Mouse (Mus musculus): ENCODE data around the gene Acsbg1.

The Acsbg1 gene

DNA sequence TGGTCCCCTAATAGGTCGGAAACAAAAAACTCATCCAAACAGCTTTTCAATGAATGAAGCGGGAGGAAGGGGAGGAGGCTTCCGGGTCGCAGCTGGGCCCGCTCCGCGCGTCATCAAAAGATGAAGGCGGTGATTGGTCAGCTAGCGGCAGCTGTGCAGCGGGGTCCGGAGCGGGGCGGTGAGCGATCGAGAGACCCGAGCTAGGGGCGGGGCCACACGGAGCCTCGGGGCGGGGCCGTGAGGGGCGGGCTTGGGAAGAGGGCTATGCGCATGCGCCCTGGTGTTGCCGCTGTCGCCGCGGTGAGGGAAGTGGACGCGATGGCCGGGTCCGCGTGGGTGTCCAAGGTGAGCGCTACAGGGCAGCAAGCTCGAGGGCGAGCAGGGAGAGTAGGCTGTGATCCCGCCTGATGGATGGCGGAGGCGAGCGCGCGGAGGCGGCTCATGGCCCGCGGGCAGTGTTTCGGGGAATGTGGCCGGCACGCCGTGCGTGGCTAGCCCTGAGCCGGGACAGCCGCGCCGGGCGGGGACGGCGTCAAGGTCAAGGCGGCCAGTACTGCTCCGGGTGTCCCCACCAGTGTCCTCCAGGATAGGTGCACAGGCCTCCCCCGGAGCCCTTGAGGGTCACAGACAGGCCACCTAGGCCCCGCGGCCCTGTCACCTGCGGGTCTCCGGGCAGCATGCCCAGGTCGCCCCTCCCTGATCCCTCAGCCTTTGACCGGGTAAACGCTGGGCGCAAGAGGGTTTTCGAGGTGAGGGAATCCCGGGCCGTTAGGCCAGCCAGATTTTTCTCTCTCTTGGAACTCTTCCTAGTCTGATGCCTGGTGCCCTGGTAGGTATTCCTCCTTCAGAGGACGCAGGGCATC is 75.2 kb downstream of the Acsbg1 start, which contains the start of gene Idh3a:
Gene Idh3a (plus strand): TSS at position 136 of the 863 bp plus-strand sequence.
- CTCF ChIA-PET: interaction anchor here in 2 of 4 experiments (0.9 to 1.3 kb wide), 2 partner anchors 34 kb away, joined by 3 to 4 read pairs; no protein-coding TSS in a partner anchor
- POLR2A ChIA-PET: interaction anchor here in 3 of 4 experiments (0.7 to 3.1 kb wide), 20 partner anchors 8 to 277 kb away, joined by 3 to 19 read pairs (median 5); partner anchors contain the start of genes Cib2 (in 2 of the 3), Wdr61 (in 2 of the 3), Dmxl2 (in 1 of the 3) and Ireb2 (in 1 of the 3)

DNA sequence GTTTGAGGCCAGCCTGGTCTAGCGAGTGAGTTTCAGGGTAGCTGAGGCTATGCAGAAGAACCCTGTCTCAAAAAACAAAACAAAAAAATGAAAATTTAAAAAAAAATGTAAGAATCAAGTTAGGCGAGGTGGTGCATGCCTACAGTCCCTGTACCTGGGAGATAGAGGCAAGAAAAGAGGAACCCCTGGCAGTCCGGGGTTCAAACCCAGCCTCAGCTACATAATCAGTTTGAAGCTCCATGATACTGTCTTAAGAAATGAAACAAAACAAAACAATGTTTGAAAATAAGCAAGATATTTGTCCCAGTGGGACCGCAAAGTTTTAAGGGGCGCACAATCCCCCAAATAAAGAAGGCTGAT is 75.9 kb downstream of the Acsbg1 start:
- ChIA-PET CTCF (interaction anchor here in 2 of 4 experiments (0.6 to 1.3 kb wide), 3 partner anchors 33 to 84 kb away, joined by 3 to 4 read pairs (median 3); no protein-coding TSS in a partner anchor), POLR2A (interaction anchor here in 3 of 4 experiments (0.6 to 3.1 kb wide), 22 partner anchors 8 to 278 kb away, joined by 3 to 19 read pairs (median 4); partner anchors contain the start of genes Cib2 (in 2 of the 3), Ireb2 (in 2 of the 3), Wdr61 (in 2 of the 3) and Dmxl2 (in 1 of the 3))

DNA sequence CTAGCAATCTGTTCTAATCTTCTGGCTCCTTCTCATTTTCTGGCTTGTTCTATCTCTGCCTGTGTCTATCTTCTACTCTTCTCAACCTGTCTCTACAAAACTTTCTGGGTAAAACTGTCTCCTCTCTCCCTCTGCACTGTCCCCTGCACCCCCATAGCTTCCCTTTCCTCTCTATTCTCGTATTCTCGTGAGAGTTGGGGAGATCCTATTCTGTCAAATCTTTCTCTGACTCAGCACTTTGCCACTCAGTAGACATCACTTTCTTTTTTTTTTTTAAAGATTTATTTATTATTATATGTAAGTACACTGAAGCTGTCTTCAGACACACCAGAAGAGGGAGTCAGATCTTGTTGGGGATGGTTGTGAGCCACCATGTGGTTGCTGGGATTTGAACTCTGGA is 77.5 kb downstream of the Acsbg1 start:
- ChIA-PET CTCF (interaction anchor here in 1 of 4 experiments (0.7 kb wide), 1 partner anchor 32 kb away, joined by 3 read pairs; no protein-coding TSS in a partner anchor), POLR2A (interaction anchor here in 2 of 4 experiments (1.1 to 3.1 kb wide), 3 partner anchors 8 to 24 kb away, joined by 4 to 12 read pairs (median 4); partner anchors contain the start of gene Cib2 (in 1 of the 2))

DNA sequence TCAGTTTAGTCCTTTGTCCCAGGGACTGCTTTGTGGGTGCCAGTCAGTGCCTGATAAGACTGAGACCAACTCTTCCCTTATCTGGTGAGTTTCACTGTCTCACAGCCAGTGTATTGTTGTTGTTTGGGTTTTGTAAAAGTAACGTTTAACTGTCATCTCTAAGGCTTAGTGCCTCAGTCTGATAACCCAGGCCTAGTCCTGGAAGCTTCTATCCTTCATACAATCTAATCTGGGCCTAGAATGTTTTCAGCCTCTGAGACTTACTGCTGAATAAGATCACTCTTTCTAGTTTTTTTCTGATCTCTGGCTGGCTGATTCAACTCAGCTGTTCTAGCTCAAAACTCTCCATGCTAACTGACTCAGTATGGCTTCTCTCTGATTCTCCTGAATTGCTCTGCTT is 78.0 kb downstream of the Acsbg1 start:
- ChIA-PET POLR2A (interaction anchor here in 2 of 4 experiments (1.1 to 3.1 kb wide), 2 partner anchors 9 to 24 kb away, joined by 4 to 12 read pairs; partner anchors contain the start of gene Cib2 (in 1 of the 2)), CTCF (interaction anchor here in 1 of 4 experiments (0.7 kb wide), 1 partner anchor 31 kb away, joined by 3 read pairs; no protein-coding TSS in a partner anchor)

DNA sequence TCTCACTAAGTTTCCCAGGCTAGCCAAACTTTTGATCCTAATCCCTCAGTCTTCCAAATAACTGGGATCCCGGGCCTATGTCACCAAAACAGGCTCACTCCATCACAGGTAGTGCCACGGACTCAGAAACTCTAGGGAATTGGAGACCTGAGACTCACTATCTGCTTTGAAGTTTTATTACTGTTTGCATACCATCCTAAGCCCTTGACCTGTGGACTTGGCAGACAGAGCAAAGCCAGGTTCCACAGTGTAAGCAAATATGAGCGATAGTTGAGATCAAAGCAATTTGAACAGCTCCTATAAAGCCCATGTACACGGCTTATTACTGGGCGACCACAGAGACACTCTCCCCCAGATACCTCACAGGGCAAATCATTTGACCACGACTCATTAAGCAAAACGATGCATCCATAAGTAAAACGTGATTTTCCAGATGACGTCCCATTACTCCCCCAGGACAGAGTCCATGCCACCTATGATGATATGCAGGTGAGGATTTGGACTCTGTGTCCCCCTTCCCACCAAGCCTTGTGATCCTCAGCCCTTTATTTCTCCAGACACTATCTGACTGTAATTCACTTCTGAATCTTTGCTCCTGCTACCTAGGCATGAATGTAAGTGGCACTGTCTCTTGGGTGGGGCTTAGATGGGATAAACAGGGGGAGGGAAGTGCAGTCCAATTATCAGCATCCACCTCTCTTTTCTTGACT is 90.4 kb downstream of the Acsbg1 start:
- ChIA-PET POLR2A (no interaction called here), CTCF (no interaction called here)

DNA sequence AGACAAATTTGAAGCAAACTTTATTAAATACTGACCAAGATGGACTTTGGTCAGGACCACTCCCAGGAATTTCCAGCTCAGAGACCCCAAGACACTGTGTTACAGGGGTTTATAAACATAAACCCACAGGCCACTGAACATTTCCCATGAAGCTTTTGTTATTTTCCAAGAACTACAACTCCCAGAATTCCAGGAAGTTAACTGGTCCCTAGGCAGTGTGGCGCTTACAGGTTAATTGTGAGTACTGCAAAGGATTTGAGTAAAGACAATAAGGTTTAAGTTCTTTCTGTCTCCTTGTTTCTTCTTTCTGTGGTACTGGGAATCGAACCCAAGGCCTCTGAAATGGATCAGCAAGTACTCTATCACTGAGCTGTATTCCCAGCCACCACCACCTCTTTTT is 92.9 kb downstream of the Acsbg1 start:
- ChIA-PET CTCF (interaction anchor here in 3 of 4 experiments (0.5 to 0.9 kb wide), 3 partner anchors 10 to 995 kb away, joined by 3 read pairs; no protein-coding TSS in a partner anchor), POLR2A (interaction anchor here in 2 of 4 experiments (0.7 to 1.6 kb wide), 8 partner anchors 8 to 51 kb away, joined by 3 to 5 read pairs (median 3); partner anchors contain the start of gene Idh3a (in 1 of the 2))

DNA sequence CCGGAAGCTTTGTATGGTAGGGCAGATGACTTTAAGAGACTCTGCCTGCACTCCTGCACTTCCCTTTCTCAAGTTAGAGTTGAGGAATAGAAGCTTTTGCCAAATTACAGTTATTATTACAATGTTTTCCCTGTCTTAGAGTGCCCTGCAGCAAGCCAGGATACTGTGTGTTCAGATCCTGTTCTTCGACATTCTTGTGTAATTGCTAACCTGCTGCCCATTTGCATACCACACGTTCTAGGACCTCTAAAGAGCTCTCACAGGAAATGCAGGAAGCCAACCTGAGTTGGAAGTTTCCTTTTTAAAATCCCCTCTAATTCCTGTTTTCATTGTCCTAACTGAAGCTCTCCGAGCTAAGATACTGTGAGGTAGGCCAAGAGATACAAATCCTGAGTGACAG is 94.7 kb downstream of the Acsbg1 start:
- CTCF ChIA-PET: interaction anchor here in 1 of 4 experiments (0.6 kb wide), 2 partner anchors 44 to 624 kb away, joined by 4 to 6 read pairs; no protein-coding TSS in a partner anchor
- POLR2A ChIA-PET: no interaction called here

DNA sequence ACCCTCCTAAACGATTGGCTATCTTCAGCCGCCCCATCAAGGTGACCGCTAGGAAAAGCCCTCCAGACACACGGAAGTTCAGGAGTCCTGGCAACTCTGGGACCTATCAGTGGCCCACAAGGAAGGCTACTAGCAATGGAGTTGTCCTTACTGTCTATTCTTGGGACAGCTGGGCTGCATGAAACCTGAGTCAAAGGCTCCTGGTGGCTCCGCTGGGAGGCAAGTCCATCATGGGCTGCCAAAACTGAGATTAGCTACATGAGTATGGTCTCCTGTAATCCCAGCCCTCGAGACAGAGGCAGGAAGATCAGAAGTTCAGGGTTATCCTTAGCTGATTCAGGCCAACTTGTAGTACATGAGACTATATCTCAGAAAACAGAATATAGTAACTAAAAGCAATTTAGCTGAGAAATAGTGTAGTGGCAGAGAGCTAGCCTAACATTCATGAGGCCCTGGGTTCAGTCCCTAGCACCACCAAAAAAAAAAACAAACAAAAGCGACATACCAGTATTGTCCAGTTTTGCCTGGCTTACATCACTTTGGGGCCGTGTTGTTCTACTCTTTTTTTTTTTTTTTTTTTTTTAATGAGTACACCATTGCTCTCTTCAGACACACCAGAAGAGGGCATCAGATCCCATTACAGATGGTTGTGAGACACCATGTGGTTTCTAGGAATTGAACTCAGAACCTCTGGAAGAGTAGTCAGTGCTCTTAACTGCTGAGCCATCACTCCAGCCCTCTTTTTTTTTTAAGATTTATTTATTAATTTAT is 100.7 kb downstream of the Acsbg1 start:
- POLR2A ChIA-PET: interaction anchor here in 3 of 4 experiments (0.6 to 2.4 kb wide), 12 partner anchors 8 to 1235 kb away, joined by 3 to 19 read pairs (median 4); partner anchors contain the start of gene Idh3a (in 3 of the 3)
- CTCF ChIA-PET: interaction anchor here in 3 of 4 experiments (0.6 to 1.6 kb wide), 6 partner anchors 9 to 268 kb away, joined by 3 to 5 read pairs (median 3); no protein-coding TSS in a partner anchor

DNA sequence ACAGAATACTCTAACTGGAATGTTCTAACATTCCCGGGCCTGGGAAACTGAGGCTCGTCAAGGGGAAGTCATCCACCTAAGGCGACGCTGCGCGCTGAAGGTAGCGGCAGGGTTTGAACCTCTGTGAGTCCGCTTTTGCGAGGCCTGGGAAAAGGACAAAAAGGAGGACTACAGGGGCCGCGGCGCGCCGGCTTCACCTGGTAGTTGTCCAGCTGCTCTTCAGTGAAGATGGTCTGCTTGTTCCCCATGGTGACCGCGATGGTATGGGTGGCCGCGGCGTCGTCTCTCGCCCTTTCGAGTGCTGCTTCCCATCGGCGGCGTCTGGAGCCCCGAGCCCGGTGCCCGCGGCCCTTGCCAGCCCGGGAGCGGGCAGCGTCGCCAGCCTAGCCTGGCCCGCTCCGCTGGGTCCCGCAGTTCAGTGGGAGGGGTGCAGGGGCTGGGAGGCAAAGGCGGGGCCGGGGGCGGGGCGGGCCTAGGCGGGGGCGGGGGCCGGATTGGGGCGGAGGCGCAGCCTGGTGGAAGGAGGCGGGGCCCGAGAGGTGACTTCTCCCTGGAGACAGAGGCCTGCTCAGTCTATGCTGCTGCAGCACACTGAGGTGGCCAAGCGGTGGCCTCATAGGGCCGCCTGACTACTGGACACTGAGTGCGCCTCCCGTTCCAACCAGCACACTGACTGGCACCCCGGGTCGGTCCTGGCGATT is 101.7 kb downstream of the Acsbg1 start, which contains the start of gene Cib2:
Gene Cib2 (minus strand): TSS at position 448 of the 701 bp plus-strand sequence.
- POLR2A ChIA-PET: interaction anchor here in 3 of 4 experiments (0.7 to 2.4 kb wide), 10 partner anchors 8 to 34 kb away, joined by 3 to 19 read pairs (median 4); partner anchors contain the start of gene Idh3a (in 2 of the 3)
- CTCF ChIA-PET: interaction anchor here in 3 of 4 experiments (0.6 to 1.7 kb wide), 4 partner anchors 8 to 122 kb away, joined by 3 to 6 read pairs (median 3); no protein-coding TSS in a partner anchor

DNA sequence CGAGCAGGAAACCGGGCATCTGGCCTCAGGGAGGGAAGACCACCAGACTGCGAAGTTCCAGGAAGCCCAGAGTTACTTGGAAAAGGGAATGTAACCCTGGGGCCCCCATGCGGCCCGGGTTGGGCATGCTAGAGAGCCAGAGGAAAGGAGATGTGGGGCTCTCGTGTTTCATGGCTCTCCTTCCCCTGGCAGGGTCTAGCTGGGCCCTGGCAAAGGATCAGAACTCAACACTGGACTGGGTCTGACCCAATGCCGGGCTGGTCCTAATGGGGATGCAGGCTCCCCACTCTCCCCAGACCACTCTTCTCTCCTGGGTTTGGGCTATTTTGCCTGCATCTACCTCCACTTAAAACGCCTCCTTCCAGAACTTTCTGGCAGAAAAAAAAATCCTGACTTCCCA is 102.9 kb downstream of the Acsbg1 start:
- CTCF ChIA-PET: interaction anchor here in 3 of 4 experiments (0.7 to 1.7 kb wide), 3 partner anchors 11 to 121 kb away, joined by 3 to 6 read pairs (median 3); no protein-coding TSS in a partner anchor

DNA sequence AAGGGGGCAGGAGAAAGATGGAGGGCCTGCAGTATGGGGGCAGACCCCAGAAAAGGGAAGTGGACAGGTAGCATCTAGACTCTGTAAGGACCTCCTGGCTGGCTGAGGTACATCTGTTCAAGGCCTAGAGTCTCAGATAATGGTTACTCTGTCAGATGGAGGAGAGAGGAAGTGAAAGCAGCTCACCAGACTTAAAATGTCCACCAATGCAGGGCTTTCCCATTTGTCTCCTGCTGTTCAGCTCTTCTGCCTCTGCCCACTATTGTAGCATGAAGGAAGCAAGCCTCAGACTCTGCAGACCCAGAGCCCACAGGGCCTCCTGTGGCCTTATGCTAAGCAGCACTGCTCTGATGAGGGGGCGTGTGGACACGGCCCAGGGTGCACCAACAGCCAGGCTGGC is 106.6 kb downstream of the Acsbg1 start:
- POLR2A ChIA-PET: interaction anchor here in 1 of 4 experiments (1.4 kb wide), 1 partner anchor 38 kb away, joined by 3 read pairs; no protein-coding TSS in a partner anchor
- CTCF ChIA-PET: interaction anchor here in 1 of 4 experiments (0.5 kb wide), 1 partner anchor 80 kb away, joined by 3 read pairs; no protein-coding TSS in a partner anchor

More for the DNA sequence above, 102.9 kb downstream of the Acsbg1 start:
- POLR2A ChIA-PET: interaction anchor here in 2 of 4 experiments (1.0 to 2.4 kb wide), 4 partner anchors 9 to 26 kb away, joined by 3 to 12 read pairs (median 4); partner anchors contain the start of gene Idh3a (in 1 of the 2)

Data from embryonic stem cell, embryonic (primary cell).